Mouse (Mus musculus): Measurements from ENCODE around the gene Mixl1. TPM values are rescaled to one million over a fixed set of nuclear protein-coding genes. Genes with fewer than 3 reads are reported as not detected.

Mixl1 gene
- polyA plus RNA-seq, 1 experiment from 2014 or later = not detected

- no peaks in the 10 kb centered on the region for H3K9me3 ChIP-seq
- WGBS = 51% methylated on average over 3 of the region's 3 CpGs
- no peak overlapping the region for H3K9ac ChIP-seq
- no peak for ATAC-seq (ENCODE audit: low read depth)
- H3K4me3 ChIP-seq = no peak overlapping the region
- H3K27ac ChIP-seq (replicated peaks) = no peak overlapping the region
- no peaks in the 10 kb centered on the region for H3K4me1 ChIP-seq (replicated peaks)
- H3K36me3 ChIP-seq = no peaks in the 10 kb centered on the region
- no peaks in the 10 kb centered on the region for H3K27me3 ChIP-seq
- no peak overlapping the region for H3K4me2 ChIP-seq
Observed at GRCm38 (mm10) chr1:180707368-180707767, 10.5 kb upstream of the Mixl1 start.

GRCm38 (mm10) chr1:180703400-180703799 lies 6.6 kb upstream of the Mixl1 start:
- Histone ChIP-seq H3K36me3 (no peaks in the 10 kb centered on the region), H3K9ac (no peak overlapping the region), H3K9me3 (no peaks in the 10 kb centered on the region), H3K4me3 (no peak overlapping the region), H3K4me2 (no peak overlapping the region), H3K27me3 (peaks cover 13% of the 10 kb centered on the region), H3K4me1 (replicated peaks) (no peaks in the 10 kb centered on the region), H3K27ac (replicated peaks) (no peak overlapping the region)
- WGBS = 49% methylated on average over 6 of the region's 6 CpGs
- no peak for ATAC-seq (ENCODE audit: low read depth)

- H3K36me3 ChIP-seq = no peaks in the 10 kb centered on the region
- H3K9ac ChIP-seq = no peak overlapping the region
- H3K27me3 ChIP-seq = peaks cover 58% of the 10 kb centered on the region
- H3K9me3 ChIP-seq = no peaks in the 10 kb centered on the region
- ATAC-seq (ENCODE audit: low read depth) = no peak
- H3K27ac ChIP-seq (replicated peaks) = no peak overlapping the region
- 52% methylated on average over 5 of the region's 5 CpGs for WGBS
- no peak overlapping the region for H3K4me3 ChIP-seq
- H3K4me2 ChIP-seq = no peak overlapping the region
- peaks cover 12% of the 10 kb centered on the region for H3K4me1 ChIP-seq (replicated peaks)
Observed at GRCm38 (mm10) chr1:180698063-180698462, 1.2 kb upstream of the Mixl1 start.

GRCm38 (mm10) chr1:180691284-180691683 lies 5.5 kb downstream of the Mixl1 start:
- Histone ChIP-seq H3K4me2 (no peak overlapping the region), H3K27ac (replicated peaks) (no peak overlapping the region), H3K9ac (no peak overlapping the region), H3K27me3 (peaks cover 23% of the 10 kb centered on the region), H3K9me3 (no peaks in the 10 kb centered on the region), H3K36me3 (peaks cover 42% of the 10 kb centered on the region), H3K4me1 (replicated peaks) (peaks cover under 1% of the 10 kb centered on the region; the same call in 1 of the 2 replicates), H3K4me3 (no peak overlapping the region)
- no peak for ATAC-seq (ENCODE audit: low read depth)
- 94% methylated on average over 7 of the region's 7 CpGs for WGBS

Other genes starting within 250 kb of the Mixl1 start
- gene Stum, start 213.5 kb downstream of the Mixl1 start, polyA plus RNA-seq (2015; fragmentation: Nextera tagmentation; extraction: Ambion mirVana) = 5.5 and 5.6 TPM in 2 replicates
- 114 TPM in 2 replicates for gene Parp1, start 128.1 kb downstream of the Mixl1 start, polyA plus RNA-seq (2015; fragmentation: Nextera tagmentation; extraction: Ambion mirVana)
- 11.7 and 13.5 TPM in 2 replicates for gene Lin9, start 55.9 kb downstream of the Mixl1 start, polyA plus RNA-seq (2015; fragmentation: Nextera tagmentation; extraction: Ambion mirVana)
- gene Acbd3, start 29.0 kb upstream of the Mixl1 start, polyA plus RNA-seq (2015; fragmentation: Nextera tagmentation; extraction: Ambion mirVana) = 25.6 and 26.8 TPM in 2 replicates
- gene H3f3a, start 116.9 kb upstream of the Mixl1 start, polyA plus RNA-seq (2015; fragmentation: Nextera tagmentation; extraction: Ambion mirVana) = 3,608 and 3,867 TPM in 2 replicates
- gene Sde2, start 154.1 kb upstream of the Mixl1 start, polyA plus RNA-seq (2015; fragmentation: Nextera tagmentation; extraction: Ambion mirVana) = 25.7 and 33.7 TPM in 2 replicates
- 0.15 TPM in 1 of 2 replicates, not detected in the other for gene Lefty2, start 196.1 kb upstream of the Mixl1 start, polyA plus RNA-seq (2015; fragmentation: Nextera tagmentation; extraction: Ambion mirVana)
- 72.2 and 73.4 TPM in 2 replicates for gene Pycr2, start 207.3 kb upstream of the Mixl1 start, polyA plus RNA-seq (2015; fragmentation: Nextera tagmentation; extraction: Ambion mirVana)
- gene Lefty1, start 238.0 kb upstream of the Mixl1 start, polyA plus RNA-seq (2015; fragmentation: Nextera tagmentation; extraction: Ambion mirVana) = 0.49 TPM in 1 of 2 replicates, not detected in the other
- 2.0 and 3.2 TPM in 2 replicates for gene Tmem63a, start 245.3 kb upstream of the Mixl1 start, polyA plus RNA-seq (2015; fragmentation: Nextera tagmentation; extraction: Ambion mirVana)

All from neural tube, embryonic 13.5 days (tissue).